Mouse (Mus musculus): ENCODE data around the gene Sema6b.

- no peak for TF ChIP-seq CTCF (IDR thresholded peaks at IDR 0.05; ENCODE audit: control insufficient read depth, insufficient read depth, insufficient read length)
- TF ChIP-seq USF1 (IDR thresholded peaks at IDR 0.05; ENCODE audit: low read depth) = no peak
Measured at GRCm38 (mm10) chr17:56136558-56136957, 3.6 kb downstream of the Sema6b start.

All from C2C12 (cell line).